Mouse (Mus musculus): Measurements from ENCODE around the gene Appl2.

DNA sequence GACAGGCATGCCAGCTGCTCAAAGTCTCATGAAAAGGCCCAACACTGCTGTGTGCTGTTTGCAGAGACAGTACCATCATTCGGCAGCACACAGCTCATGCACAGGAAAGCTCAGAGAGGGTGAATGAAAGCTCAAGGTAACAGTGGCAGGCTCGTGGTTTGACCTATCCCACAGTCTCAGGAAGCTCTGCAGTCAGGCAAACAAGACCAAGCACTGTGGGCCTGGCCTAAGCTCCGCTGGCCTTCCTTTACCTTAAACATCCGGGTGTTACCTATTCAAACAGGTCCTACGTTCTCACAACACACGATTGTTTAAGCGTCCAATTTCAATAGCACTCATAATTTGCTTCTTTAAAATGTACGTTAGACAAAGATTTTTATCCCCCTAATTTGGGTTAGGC lies 4.4 kb downstream of the Appl2 start:
- TF ChIP-seq POLR2A (IDR thresholded peaks at IDR 0.05; ENCODE audit: borderline replicate concordance, low read depth, low read length) (no peak), CTCF (IDR thresholded peaks at IDR 0.05; ENCODE audit: low read depth, low read length) (no peak)
